Mouse (Mus musculus) heart, embryonic 13.5 days (tissue): Measurements from ENCODE around the gene Snx20. TPM values are rescaled to one million over a fixed set of nuclear protein-coding genes. Genes with fewer than 3 reads are reported as not detected.
"Not testable (repeated sequence)": the region's sequence is repeated elsewhere in the genome, so short reads cannot be mapped to it uniquely, and the experiment has no call there.

Experiments used
- ATAC-seq: fragments of 200-750 bp; cut with Nextera tagmentation; 2 replicates; pipeline ENCODE4 v1.8.0; 2017; ENCODE audit warnings: moderate TSS enrichment; ENCODE audit not compliant: insufficient number of reproducible peaks, low FRiP score, low TSS enrichment; ENCODE audit errors: extremely low read depth
- H3K27ac ChIP-seq: fragments of 300-500 bp; sonication (generic); replicated peaks from 2 replicates; pipeline ENCODE4 v1.5.1; 2015; ENCODE audit warnings: moderate library complexity, mild to moderate bottlenecking, inconsistent platforms
- H3K27me3 ChIP-seq: fragments of 300-500 bp; sonication (generic); replicated peaks from 2 replicates; pipeline ENCODE4 v1.6.1; 2015; ENCODE audit warnings: mild to moderate bottlenecking, inconsistent platforms
- H3K36me3 ChIP-seq: fragments of 300-500 bp; sonication (generic); 2 replicates; pipeline ENCODE4 v1.6.1; 2015; ENCODE audit warnings: mild to moderate bottlenecking, inconsistent platforms
- H3K4me1 ChIP-seq: fragments of 300-500 bp; sonication (generic); 2 replicates; pipeline ENCODE4 v1.6.1; 2015; ENCODE audit warnings: inconsistent platforms
- H3K4me2 ChIP-seq: fragments of 300-500 bp; sonication (generic); 2 replicates; pipeline ENCODE4 v1.6.1; 2015; ENCODE audit warnings: inconsistent platforms, mild to moderate bottlenecking, moderate library complexity
- H3K4me3 ChIP-seq: fragments of 300-500 bp; sonication (generic); 2 replicates; pipeline ENCODE4 v1.5.1; 2015; ENCODE audit warnings: moderate library complexity, mild to moderate bottlenecking, inconsistent platforms
- H3K9ac ChIP-seq: fragments of 300-500 bp; sonication (generic); 2 replicates; pipeline ENCODE4 v1.6.1; 2015; ENCODE audit warnings: inconsistent platforms, mild to moderate bottlenecking, moderate library complexity
- H3K9me3 ChIP-seq: fragments of 300-500 bp; sonication (generic); 2 replicates; pipeline ENCODE4 v1.6.1; 2016; ENCODE audit warnings: inconsistent platforms
- WGBS: fragments of 180-500 bp; shearing (Covaris S2); methylation state at CpG from one replicate; pipeline ENCODE4 v1.1.7; 2015; ENCODE audit warnings: mixed read lengths; 5-methylcytosine and 5-hydroxymethylcytosine counted together
- polyA plus RNA-seq: library from polyadenylated mRNA; unstranded; fragments of >200 nt; fragmentation: Nextera tagmentation; extraction: Ambion mirVana; gene quantifications from 2 replicates; pipeline ENCODE4 v1.2.1, GENCODE M21; 2015

Snx20 gene
- polyA plus RNA-seq, 1 experiment from 2014 or later, result 1.6 TPM

- no peak overlapping the region for H3K27ac ChIP-seq
- no peak for ATAC-seq
- H3K9me3 ChIP-seq, result no peaks in the 10 kb centered on the region
- no peaks in the 10 kb centered on the region for H3K4me1 ChIP-seq
- no peak overlapping the region for H3K4me3 ChIP-seq
- no peak overlapping the region for H3K9ac ChIP-seq
- no peaks in the 10 kb centered on the region for H3K36me3 ChIP-seq
- no peak overlapping the region for H3K4me2 ChIP-seq
- 44% methylated on average over 1 of the region's 1 CpGs for WGBS
- peaks cover 26% of the 10 kb centered on the region for H3K27me3 ChIP-seq
These were observed 30.5 kb upstream of the Snx20 start for GRCm38 (mm10) chr8:88666435-88666834.

GRCm38 (mm10) chr8:88664947-88665346 lies 29.0 kb upstream of the Snx20 start:
- WGBS, result 76% methylated on average over 19 of the region's 19 CpGs
- no peak for ATAC-seq
- peaks cover 21% of the 10 kb centered on the region for H3K27me3 ChIP-seq

GRCm38 (mm10) chr8:88664121-88664520 lies 28.2 kb upstream of the Snx20 start:
- no peak overlapping the region for H3K9ac ChIP-seq
- H3K27ac ChIP-seq, result no peak overlapping the region
- no peak overlapping the region for H3K4me2 ChIP-seq
- no peaks in the 10 kb centered on the region for H3K36me3 ChIP-seq
- H3K27me3 ChIP-seq, result peaks cover 19% of the 10 kb centered on the region
- no peaks in the 10 kb centered on the region for H3K9me3 ChIP-seq
- H3K4me1 ChIP-seq, result no peaks in the 10 kb centered on the region
- WGBS, result 81% methylated on average over 16 of the region's 16 CpGs
- no peak overlapping the region for H3K4me3 ChIP-seq
- ATAC-seq, result no peak

More at GRCm38 (mm10) chr8:88664947-88665346, 29.0 kb upstream of the Snx20 start:
- Histone ChIP-seq H3K4me3 (no peak overlapping the region), H3K4me1 (no peaks in the 10 kb centered on the region), H3K4me2 (no peak overlapping the region), H3K9me3 (no peaks in the 10 kb centered on the region), H3K9ac (no peak overlapping the region), H3K27ac (no peak overlapping the region), H3K36me3 (no peaks in the 10 kb centered on the region)

GRCm38 (mm10) chr8:88662401-88662821 lies 26.5 kb upstream of the Snx20 start:
- WGBS, result 49% methylated on average over 6 of the region's 6 CpGs
- Histone ChIP-seq H3K27me3 (peaks cover 15% of the 10 kb centered on the region), H3K36me3 (no peaks in the 10 kb centered on the region), H3K27ac (no peak overlapping the region), H3K4me3 (no peak overlapping the region), H3K4me1 (no peaks in the 10 kb centered on the region), H3K4me2 (no peak overlapping the region), H3K9me3 (no peaks in the 10 kb centered on the region), H3K9ac (no peak overlapping the region)
- ATAC-seq, result no peak

- WGBS, result 85% methylated on average over 3 of the region's 3 CpGs
- no peaks in the 10 kb centered on the region; the same call in 1 of the 2 replicates for H3K9me3 ChIP-seq
- ATAC-seq, result no peak
These were observed 23.9 kb upstream of the Snx20 start for GRCm38 (mm10) chr8:88659873-88660272.

GRCm38 (mm10) chr8:88655334-88655733 lies 19.4 kb upstream of the Snx20 start:
- Histone ChIP-seq H3K9ac (no peak overlapping the region), H3K4me2 (no peak overlapping the region), H3K27ac (no peak overlapping the region), H3K4me3 (no peak overlapping the region), H3K36me3 (no peaks in the 10 kb centered on the region), H3K4me1 (no peaks in the 10 kb centered on the region), H3K9me3 (no peaks in the 10 kb centered on the region; the same call in 1 of the 2 replicates), H3K27me3 (peaks cover 3% of the 10 kb centered on the region; the same call in 1 of the 2 replicates)
- no peak for ATAC-seq

More at GRCm38 (mm10) chr8:88659873-88660272, 23.9 kb upstream of the Snx20 start:
- H3K27ac ChIP-seq, result no peak overlapping the region
- H3K4me3 ChIP-seq, result no peak overlapping the region
- H3K27me3 ChIP-seq, result peaks cover 10% of the 10 kb centered on the region
- H3K36me3 ChIP-seq, result no peaks in the 10 kb centered on the region
- H3K4me2 ChIP-seq, result no peak overlapping the region
- H3K4me1 ChIP-seq, result no peaks in the 10 kb centered on the region
- no peak overlapping the region for H3K9ac ChIP-seq

- not testable (repeated sequence) for H3K4me2 ChIP-seq
These were observed 15.2 kb upstream of the Snx20 start for GRCm38 (mm10) chr8:88651122-88651521.

GRCm38 (mm10) chr8:88650016-88650708 lies 14.2 kb upstream of the Snx20 start:
- no peak for ATAC-seq
- H3K9ac ChIP-seq, result no peak overlapping the region
- peaks cover 12% of the 10 kb centered on the region for H3K4me1 ChIP-seq
- no peaks in the 10 kb centered on the region for H3K9me3 ChIP-seq
- H3K4me3 ChIP-seq, result no peak overlapping the region
- H3K27ac ChIP-seq, result no peak overlapping the region
- H3K4me2 ChIP-seq, result no peak overlapping the region
- 63% methylated on average over 6 of the region's 6 CpGs for WGBS
- H3K36me3 ChIP-seq, result no peaks in the 10 kb centered on the region
- peaks cover 29% of the 10 kb centered on the region for H3K27me3 ChIP-seq

More at GRCm38 (mm10) chr8:88651122-88651521, 15.2 kb upstream of the Snx20 start:
- not testable (repeated sequence) for H3K27ac ChIP-seq, H3K4me3 ChIP-seq, H3K9me3 ChIP-seq, ATAC-seq, H3K9ac ChIP-seq, H3K36me3 ChIP-seq
- Histone ChIP-seq H3K4me1 (peaks cover 12% of the 10 kb centered on the region), H3K27me3 (peaks cover 29% of the 10 kb centered on the region)
- WGBS, result 51% methylated on average over 4 of the region's 4 CpGs

GRCm38 (mm10) chr8:88648322-88648721 lies 12.4 kb upstream of the Snx20 start:
- Histone ChIP-seq H3K27me3 (peaks cover 29% of the 10 kb centered on the region), H3K9me3 (no peaks in the 10 kb centered on the region), H3K4me3 (no peak overlapping the region), H3K36me3 (no peaks in the 10 kb centered on the region), H3K9ac (no peak overlapping the region), H3K27ac (no peak overlapping the region), H3K4me1 (peaks cover 12% of the 10 kb centered on the region), H3K4me2 (no peak overlapping the region)
- no peak for ATAC-seq

- ATAC-seq, result no peak; the same call in 1 of the 2 replicates
- Histone ChIP-seq H3K9ac (peak within 1 kb of the TSS; percentile 45), H3K4me2 (peak within 1 kb of the TSS; percentile 75), H3K27me3 (peaks cover 29% of the 10 kb centered on the region), H3K4me3 (peak within 1 kb of the TSS; percentile 48), H3K4me1 (peaks cover 12% of the 10 kb centered on the region), H3K36me3 (no peaks in the 10 kb centered on the region), H3K9me3 (no peaks in the 10 kb centered on the region), H3K27ac (no peak within 1 kb of the TSS)
- WGBS, result 9% methylated on average over 33 of the region's 33 CpGs
These were observed 11.2 kb upstream of the Snx20 start, which contains the start of gene Nod2 for GRCm38 (mm10) chr8:88646837-88647778. Gene Nod2, plus strand, starts transcription at chr8:88647315.

- H3K4me2 ChIP-seq, result no peak overlapping the region
- H3K27ac ChIP-seq, result no peak overlapping the region
- ATAC-seq, result no peak
- no peaks in the 10 kb centered on the region for H3K36me3 ChIP-seq
- no peaks in the 10 kb centered on the region for H3K9me3 ChIP-seq
- no peak overlapping the region for H3K4me3 ChIP-seq
- H3K4me1 ChIP-seq, result peaks cover 12% of the 10 kb centered on the region
- WGBS, result 67% methylated on average over 5 of the region's 5 CpGs
- no peak overlapping the region for H3K9ac ChIP-seq
- H3K27me3 ChIP-seq, result peaks cover 5% of the 10 kb centered on the region
These were observed 7.0 kb upstream of the Snx20 start for GRCm38 (mm10) chr8:88642734-88643564.
